14 mouse cellular contexts compared by ENCODE assay signal in genomic region chr9:46174770-46175294, GRCm38 (mm10). TPM values are rescaled to one million over a fixed set of nuclear protein-coding genes. Genes with fewer than 3 reads are reported as not detected.
DNase-seq lines count a peak whose midpoint lies in the region; ATAC-seq and TF ChIP-seq lines count a peak whose summit lies in the region.
"Had no signal": no experiment of that assay in that cellular context is flagged by ENCODE, and none has a peak within 500 bp of the region (broad histone marks: within the 10 kb centered on the region; RNA-seq: fewer than 3 reads in every experiment).

No protein-coding gene starts in this region.

- no peak for TF ChIP-seq EP300 in heart, postnatal 0 days (IDR thresholded peaks at IDR 0.05; ENCODE audit: low read depth)
- no peak for TF ChIP-seq EP300 in lung, postnatal 0 days (IDR thresholded peaks at IDR 0.05)
- TF ChIP-seq EP300 in CH12.LX (IDR thresholded peaks at IDR 0.05; ENCODE audit: low read length) = no peak; the same call in 1 of the 2 replicates

- peaks cover 19% of the 10 kb centered on the region for H3K36me3 ChIP-seq in heart, postnatal 0 days (replicated peaks; ENCODE audit: control insufficient read depth, insufficient read depth, low read length)
- H3K36me3 ChIP-seq in lung, postnatal 0 days (ENCODE audit: insufficient read depth, low read length) = peaks cover 9% of the 10 kb centered on the region; the same call in 1 of the 2 replicates
- peaks cover 20 to 28% of the 10 kb centered on the region in 2 experiments for H3K36me3 ChIP-seq in CH12.LX (replicated peaks in 1 of 2; ENCODE audit: control insufficient read depth in 1 of 2, insufficient read depth in 1 of 2, low read length in 1 of 2)

- TF ChIP-seq RAD21 in CH12.LX (IDR thresholded peaks at IDR 0.05; ENCODE audit: low read depth, low read length) = peak; percentile 15

- no peak for TF ChIP-seq CTCF in heart, postnatal 0 days (IDR thresholded peaks at IDR 0.05; ENCODE audit: low read depth)
- TF ChIP-seq CTCF in lung, postnatal 0 days (IDR thresholded peaks at IDR 0.05) = no peak
- peak in 1 of 2 experiments; percentile 11; a peak in 2 of 4 replicates for TF ChIP-seq CTCF in CH12.LX (conservative IDR thresholded peaks at IDR 0.05 in 1 of 2, IDR thresholded peaks at IDR 0.05 in 1 of 2; ENCODE audit: low read depth in 2 of 2, low read length in 2 of 2)
- no peak for TF ChIP-seq CTCF in embryonic fibroblast, embryonic 13.5 days (IDR thresholded peaks at IDR 0.05; ENCODE audit: borderline replicate concordance, insufficient read depth, low read length)

- TF ChIP-seq POLR2A in CH12.LX (IDR thresholded peaks at IDR 0.05; ENCODE audit: low read depth, low read length) = no peak
- no peak for TF ChIP-seq POLR2A in embryonic fibroblast, embryonic 13.5 days (IDR thresholded peaks at IDR 0.05; ENCODE audit: low read depth, low read length)

- in situ Hi-C loops in CH12.LX (cut with MboI; ENCODE audit: low pct_ligation_motif_present, low pct_unique_long_range_greater_than_20kb, low sequenced_read_pairs) = no loop called here

- no peaks in the 10 kb centered on the region for H3K9me3 ChIP-seq in heart, postnatal 0 days (replicated peaks; ENCODE audit: control insufficient read depth, low read length)
- no peaks in the 10 kb centered on the region for H3K9me3 ChIP-seq in lung, postnatal 0 days (ENCODE audit: low read length)
- H3K9me3 ChIP-seq in CH12.LX (replicated peaks; ENCODE audit: low read length) = no peaks in the 10 kb centered on the region
- H3K9me3 ChIP-seq: G1E; hindbrain, embryonic 10.5 days; limb, embryonic 13.5 days; neural tube, embryonic 12.5 days had no signal

- ATAC-seq in heart, postnatal 0 days (ENCODE audit: insufficient read depth, low read depth) = no peak
- no peak for ATAC-seq in lung, postnatal 0 days

- intact Hi-C loops in heart, postnatal 25 days (cut with DNase I) = loop anchor here (5.0 kb wide), 1 partner anchor 53 kb away; no protein-coding TSS in a partner anchor

- no peaks in the 10 kb centered on the region; the same call in 1 of the 2 replicates for H3K79me2 ChIP-seq in CH12.LX (replicated peaks; ENCODE audit: control insufficient read depth, extremely low read depth, insufficient read depth, poor library complexity, severe bottlenecking)

- no peaks in the 10 kb centered on the region for H3K27me3 ChIP-seq in heart, postnatal 0 days (ENCODE audit: control insufficient read depth, insufficient read depth, low read length)
- H3K27me3 ChIP-seq in lung, postnatal 0 days (replicated peaks; ENCODE audit: insufficient read depth, low read length) = no peaks in the 10 kb centered on the region
- H3K27me3 ChIP-seq in CH12.LX (replicated peaks) = no peaks in the 10 kb centered on the region
- H3K27me3 ChIP-seq: limb, embryonic 13.5 days; neural tube, embryonic 12.5 days had no signal

- dilution Hi-C loops in CH12.LX (cut with MboI; ENCODE audit: extremely low pct_ligation_motif_present, extremely low pct_unique_long_range_greater_than_20kb, low sequenced_read_pairs) = no loop called here

- no peak overlapping the region for H3K4me3 ChIP-seq in heart, postnatal 0 days (ENCODE audit: low read depth, low read length)
- H3K4me3 ChIP-seq in lung, postnatal 0 days (ENCODE audit: low read depth, low read length) = no peak overlapping the region
- H3K4me3 ChIP-seq in CH12.LX (replicated peaks in 1 of 3; ENCODE audit: low read depth in 2 of 3, low read length in 2 of 3, poor library complexity in 1 of 3) = peak overlapping the region; percentile 46 to 54 (median 53)
- no peak overlapping the region for H3K4me3 ChIP-seq in embryonic fibroblast, embryonic 13.5 days (ENCODE audit: insufficient read depth, low read length)
- H3K4me3 ChIP-seq: hindbrain, embryonic 10.5 days; limb, embryonic 13.5 days; neural tube, embryonic 12.5 days had no signal

- 64% methylated on average over 5 of the region's 5 CpGs for WGBS in heart, postnatal 0 days
- 65% methylated on average over 5 of the region's 5 CpGs for WGBS in lung, postnatal 0 days

- H3K27ac ChIP-seq in heart, postnatal 0 days (ENCODE audit: low read depth) = peak overlapping the region; percentile 78; the same call in 1 of the 2 replicates
- H3K27ac ChIP-seq in lung, postnatal 0 days (ENCODE audit: low read length) = 0 out of 2 replicates have a peak overlapping the region, but pooled peaks have one; percentile 66
- peak overlapping the region; percentile 99 for H3K27ac ChIP-seq in CH12.LX (ENCODE audit: insufficient read depth, low read depth)
- H3K27ac ChIP-seq in embryonic fibroblast, embryonic 13.5 days (ENCODE audit: insufficient read depth, low read length) = peak overlapping the region; percentile 22; the same call in 1 of the 2 replicates
- H3K27ac ChIP-seq: hindbrain, embryonic 10.5 days; limb, embryonic 13.5 days; neural tube, embryonic 12.5 days had no signal

- DNase-seq in heart, postnatal 0 days (ENCODE audit: low spot score) = no peak
- DNase-seq in heart, postnatal 25 days (ENCODE audit: low spot score) = no peak
- DNase-seq in lung, postnatal 0 days (ENCODE audit: low spot score) = no peak
- DNase-seq in lung, postnatal 25 days (ENCODE audit: low spot score) = no peak
- peak; percentile 90 for DNase-seq in CH12.LX (ENCODE audit: extremely low read depth)
- no peak for DNase-seq in cerebellum, postnatal 10 days
- DNase-seq: cerebellum, adult 18-20 months; right cerebral cortex, adult 18-20 months had no signal

- no peak overlapping the region for H3K9ac ChIP-seq in heart, postnatal 0 days (replicated peaks; ENCODE audit: low read depth, low read length)
- H3K9ac ChIP-seq in lung, postnatal 0 days (replicated peaks; ENCODE audit: low read depth) = no peak overlapping the region
- H3K9ac ChIP-seq in CH12.LX (ENCODE audit: insufficient read depth, low read depth) = peak overlapping the region; percentile 98
- H3K9ac ChIP-seq: limb, embryonic 13.5 days; neural tube, embryonic 12.5 days had no signal

- H3K4me1 ChIP-seq in heart, postnatal 0 days (ENCODE audit: control insufficient read depth, insufficient read depth) = peaks cover 16% of the 10 kb centered on the region
- peaks cover 16% of the 10 kb centered on the region; the same call in 1 of the 2 replicates for H3K4me1 ChIP-seq in lung, postnatal 0 days (ENCODE audit: insufficient read depth, low read depth, low read length)
- peaks cover 17 to 58% of the 10 kb centered on the region in 2 experiments for H3K4me1 ChIP-seq in CH12.LX (ENCODE audit: control insufficient read depth in 1 of 2, insufficient read depth in 2 of 2)
- H3K4me1 ChIP-seq in embryonic fibroblast, embryonic 13.5 days (ENCODE audit: control insufficient read depth, insufficient read depth, low read length) = peaks cover 15% of the 10 kb centered on the region
- H3K4me1 ChIP-seq: neural tube, embryonic 12.5 days had no signal

- H3K4me2 ChIP-seq in heart, postnatal 0 days (ENCODE audit: low read depth, low read length) = no peak overlapping the region
- no peak overlapping the region for H3K4me2 ChIP-seq in lung, postnatal 0 days (replicated peaks; ENCODE audit: low read depth, low read length)
- H3K4me2 ChIP-seq in CH12.LX (ENCODE audit: insufficient read depth, low read depth, poor library complexity, severe bottlenecking) = peak overlapping the region; percentile 80
- H3K4me2 ChIP-seq: heart, embryonic 11.5 days; limb, embryonic 13.5 days; neural tube, embryonic 12.5 days had no signal

TF ChIP-seq in CH12.LX, 34 proteins besides CTCF, POLR2A, EP300 and RAD21 (continues in another document):
- TF ChIP-seq ZNF384 (IDR thresholded peaks at IDR 0.05; ENCODE audit: low read depth, low read length) = no peak
- no peak for TF ChIP-seq TCF12 (IDR thresholded peaks at IDR 0.05; ENCODE audit: low read depth, low read length)
- no peak for TF ChIP-seq UBTF (IDR thresholded peaks at IDR 0.05; ENCODE audit: low read depth, low read length)
- TF ChIP-seq TBP (conservative IDR thresholded peaks at IDR 0.05; ENCODE audit: low read depth, low read length) = no peak; the same call in 1 of the 2 replicates
- TF ChIP-seq CHD1 (IDR thresholded peaks at IDR 0.05; ENCODE audit: low read depth, low read length) = peak; percentile 80
- no peak for TF ChIP-seq USF1 (IDR thresholded peaks at IDR 0.05; ENCODE audit: low read depth, low read length)
- no peak; the same call in 1 of the 2 replicates for TF ChIP-seq ZMIZ1 (IDR thresholded peaks at IDR 0.05; ENCODE audit: low read depth, low read length)
- peak; percentile 80 for TF ChIP-seq MYC (IDR thresholded peaks at IDR 0.05; ENCODE audit: low read depth, low read length)
- no peak for TF ChIP-seq PAX5 (IDR thresholded peaks at IDR 0.05; ENCODE audit: low read length)
- TF ChIP-seq NELFE (IDR thresholded peaks at IDR 0.05; ENCODE audit: low read depth, low read length) = no peak
- peak; percentile 82 for TF ChIP-seq MXI1 (IDR thresholded peaks at IDR 0.05; ENCODE audit: low read depth, low read length)
- peak; percentile 71 for TF ChIP-seq IRF4 (IDR thresholded peaks at IDR 0.05; ENCODE audit: low read depth, low read length)
- no peak for TF ChIP-seq E2F4 (IDR thresholded peaks at IDR 0.05; ENCODE audit: insufficient replicate concordance, low read depth, low read length)
- TF ChIP-seq MAZ (IDR thresholded peaks at IDR 0.05; ENCODE audit: low read depth, low read length) = no peak; the same call in 1 of the 2 replicates
- TF ChIP-seq NRF1 (IDR thresholded peaks at IDR 0.05; ENCODE audit: low read depth, low read length) = no peak
- TF ChIP-seq KAT2A (IDR thresholded peaks at IDR 0.05; ENCODE audit: insufficient replicate concordance, low read length) = 0 out of 2 replicates have a peak, but pooled peaks have one; percentile 45
- peak; percentile 77 for TF ChIP-seq MAX (IDR thresholded peaks at IDR 0.05; ENCODE audit: low read length)
- TF ChIP-seq JUND (conservative IDR thresholded peaks at IDR 0.05; ENCODE audit: low read depth, low read length) = peak; percentile 44
- no peak; the same call in 1 of the 2 replicates for TF ChIP-seq POLR2AphosphoS2 (IDR thresholded peaks at IDR 0.05; ENCODE audit: low read depth, low read length)
- no peak for TF ChIP-seq ZC3H11A (IDR thresholded peaks at IDR 0.05; ENCODE audit: low read depth, low read length)
- TF ChIP-seq USF2 (conservative IDR thresholded peaks at IDR 0.05; ENCODE audit: low read depth, low read length) = no peak; the same call in 1 of the 2 replicates
- no peak for TF ChIP-seq ELF1 (IDR thresholded peaks at IDR 0.05; ENCODE audit: low read depth, low read length)

RNA-seq across cellular contexts. Expression of gene Apoa1, which starts 53.5 kb away (rescaled TPM):
- total RNA-seq in heart, postnatal 0 days (2014; rRNA removed; ENCODE audit: low replicate concordance) = 0.62 TPM in 1 of 2 replicates, not detected in the other
- 1.0 and 1.8 TPM in 2 replicates for polyA plus RNA-seq in heart, postnatal 0 days (2015; fragmentation: Nextera tagmentation; extraction: Ambion mirVana)
- not detected for total RNA-seq in heart, postnatal 25 days (2021)
- polyA plus RNA-seq in lung, postnatal 0 days (2015; fragmentation: Nextera tagmentation; extraction: Ambion mirVana) = 2.2 and 3.7 TPM in 2 replicates
- total RNA-seq in CH12.LX (2012; rRNA removed) (not detected in 2 replicates), CH12.LX (2014; rRNA removed) (not detected in 2 replicates)
- not detected in 2 replicates for polyA plus RNA-seq in CH12.LX (2012; ENCODE audit: insufficient read length, low read depth)
- not detected in 2 replicates for polyA plus RNA-seq in embryonic fibroblast, embryonic 13.5 days (2011; ENCODE audit: insufficient read length, low read depth, missing spikeins)
- total RNA-seq: G1E had no signal

Comparison
In these comparisons a context has a peak if more than half of its experiments do, and no peak if none do; other contexts are left out.
1. H3K27ac ChIP-seq: peak in every context shown above with its lines; median percentile 99 in CH12.LX; 78 in heart, postnatal 0 days; 66 in lung, postnatal 0 days; 22 in embryonic fibroblast, embryonic 13.5 days.
2. H3K4me3 ChIP-seq: peak in CH12.LX (3 of 3); none in heart, postnatal 0 days (single experiment), lung, postnatal 0 days (single experiment) and embryonic fibroblast, embryonic 13.5 days (single experiment).